Mouse (Mus musculus) right cerebral cortex, postnatal 14 days (tissue): ENCODE measurements around the gene Pigk.

Experiments
- DNase-seq: peaks from one replicate; pipeline ENCODE4 v3.0.0; 2022

Gene Pigk

GRCm38 (mm10) chr3:153016355-153016754 lies 302.5 kb downstream of the Pigk start:
- no peak for DNase-seq

GRCm38 (mm10) chr3:153018051-153018450 lies 304.2 kb downstream of the Pigk start:
- no peak for DNase-seq

DNA sequence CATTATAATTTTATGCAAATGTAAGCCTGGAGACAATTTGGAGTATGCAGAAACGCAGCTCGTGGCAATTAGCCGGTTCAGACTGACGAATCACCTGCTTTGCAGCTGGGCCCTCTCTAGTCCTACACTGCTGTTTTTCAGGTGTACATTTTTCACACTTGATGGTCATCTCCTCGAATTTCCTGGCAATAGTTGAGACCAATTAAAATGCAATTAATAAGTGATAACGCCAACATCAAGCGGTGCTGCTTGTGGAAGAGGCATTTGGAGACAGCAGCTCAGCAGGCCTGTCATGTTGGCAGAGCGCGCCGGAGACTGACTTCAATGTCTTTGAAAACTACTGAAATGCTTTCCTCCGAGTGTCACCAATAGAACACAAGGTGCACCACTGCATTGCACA lies 310.1 kb downstream of the Pigk start:
- no peak for DNase-seq
